Mouse (Mus musculus) ES-E14 (cell line): ENCODE data around the gene Cdk2. TPM values are rescaled to one million over a fixed set of nuclear protein-coding genes. Genes with fewer than 3 reads are reported as not detected.

ENCODE experiments used
- DNase-seq: peaks from one replicate; pipeline ENCODE4 v3.0.0-alpha.2; 2013; ENCODE audit warnings: low read depth, low spot score
- H3K27ac ChIP-seq: 2 replicates; pipeline ENCODE4 v1.5.1; 2012; ENCODE audit warnings: low read depth, mild to moderate bottlenecking, low read length, moderate library complexity, mixed read lengths; ENCODE audit not compliant: poor library complexity, insufficient read depth, severe bottlenecking
- H3K36me3 ChIP-seq: 2 replicates; pipeline ENCODE4 v1.6.1; 2012; ENCODE audit warnings: mild to moderate bottlenecking, low read length, moderate library complexity, mixed read lengths; ENCODE audit not compliant: control insufficient read depth, poor library complexity, insufficient read depth, severe bottlenecking
- H3K4me1 ChIP-seq, 2 experiments: fragments of 150-350 bp in 1 of 2; sonication (generic) in 1 of 2; 2 replicates each; pipeline ENCODE4 v1.6.1; 2012; ENCODE audit warnings: low read length in 2 of 2, mild to moderate bottlenecking in 1 of 2, mixed read lengths in 1 of 2; ENCODE audit not compliant: control insufficient read depth in 2 of 2, insufficient read depth in 2 of 2, poor library complexity in 1 of 2
- H3K4me3 ChIP-seq, 2 experiments: fragments of 150-350 bp in 1 of 2; sonication (generic) in 1 of 2; 2 replicates each; pipeline ENCODE4 v1.5.1; 2012; ENCODE audit warnings: low read length in 2 of 2, low read depth in 1 of 2, mild to moderate bottlenecking in 1 of 2, mixed read lengths in 1 of 2; ENCODE audit not compliant: insufficient read depth in 1 of 2, poor library complexity in 1 of 2, severe bottlenecking in 1 of 2
- H3K9ac ChIP-seq: 2 replicates; pipeline ENCODE4 v1.6.1; 2012; ENCODE audit warnings: low read depth, mild to moderate bottlenecking, low read length, mixed read lengths; ENCODE audit not compliant: poor library complexity, insufficient read depth, severe bottlenecking
- H3K9me3 ChIP-seq: fragments of 150-350 bp; sonication (generic); 2 replicates; pipeline ENCODE4 v1.6.1; 2012; ENCODE audit warnings: low read depth, mild to moderate bottlenecking, low read length; ENCODE audit not compliant: control insufficient read depth, insufficient read depth
- CHD2 ChIP-seq: IDR thresholded peaks from 2 replicates; pipeline ENCODE4 v1.6.1; 2014; ENCODE audit warnings: mild to moderate bottlenecking, low read depth, low read length, inconsistent platforms
- HCFC1 ChIP-seq: IDR thresholded peaks from 2 replicates; pipeline ENCODE4 v1.6.1; 2012; ENCODE audit warnings: low read length, inconsistent platforms, borderline replicate concordance; ENCODE audit not compliant: insufficient read depth
- MAFK ChIP-seq: IDR thresholded peaks from 2 replicates; pipeline ENCODE4 v1.6.1; 2014; ENCODE audit warnings: mild to moderate bottlenecking, low read depth, low read length, inconsistent platforms; ENCODE audit not compliant: insufficient read depth
- ZC3H11A ChIP-seq: IDR thresholded peaks from 2 replicates; pipeline ENCODE4 v1.6.1; 2012; ENCODE audit warnings: low read depth, mild to moderate bottlenecking, inconsistent platforms, low read length, borderline replicate concordance
- ZNF384 ChIP-seq: IDR thresholded peaks from 2 replicates; pipeline ENCODE4 v1.6.1; 2012; ENCODE audit warnings: low read depth, low read length, inconsistent platforms
- in situ Hi-C, 2 experiments: fragments of 600-800 bp; cut with MboI; formaldehyde crosslinking; loops; one replicate each; pipeline ENCODE4 v1.15.1; 2025; ENCODE audit warnings: low sequenced_read_pairs in 2 of 2, inconsistent platforms in 1 of 2; ENCODE audit not compliant: unreplicated experiment in 2 of 2
- total RNA-seq: library from RNA; depleted of rRNA; stranded (reverse); fragments of 300-350 nt; gene quantifications from 2 replicates; pipeline ENCODE4 v1.2.3, GENCODE M21; 2012

Cdk2 gene
- total RNA-seq, 1 experiment = 40.7 TPM

DNA sequence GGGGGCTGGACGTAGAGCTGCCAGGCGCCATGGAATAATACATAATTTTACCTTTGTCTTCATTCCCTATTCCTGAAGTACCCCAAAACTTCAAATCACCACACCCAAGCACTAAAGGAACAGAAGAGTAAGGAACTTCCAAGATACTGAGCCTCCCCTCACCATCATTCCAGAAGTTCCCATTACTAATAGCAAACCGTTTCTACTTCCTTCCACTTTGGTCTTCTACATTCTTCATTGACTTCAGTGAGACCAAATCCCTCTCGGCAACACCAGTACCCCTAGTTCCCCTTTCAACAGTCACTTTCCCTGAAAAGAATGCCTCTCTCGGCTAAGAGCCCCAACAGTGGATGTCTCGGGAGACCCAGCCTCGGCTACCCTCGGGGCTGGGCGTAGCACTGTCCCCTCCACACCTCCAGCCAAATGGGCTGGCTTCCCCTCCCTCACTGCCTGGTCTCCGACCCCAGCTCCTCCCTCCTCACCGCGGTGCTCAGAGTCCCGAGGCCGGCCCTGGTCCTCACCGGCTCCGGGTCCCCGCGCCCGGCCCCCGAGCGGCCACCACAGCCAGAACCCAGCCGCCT is 9.3 kb downstream of the Cdk2 start:
- DNase-seq = no peak
- in situ Hi-C loops = no loop called here
- H3K4me1 ChIP-seq = peaks cover 2 to 5% of the 10 kb centered on the region in 2 experiments; a peak in 2 of 4 replicates
- H3K9me3 ChIP-seq = no peaks in the 10 kb centered on the region
- TF ChIP-seq MAFK = no peak
- no peak for TF ChIP-seq ZC3H11A
- no peak for TF ChIP-seq HCFC1
- no peak for TF ChIP-seq ZNF384
- TF ChIP-seq CHD2 = no peak
- peak overlapping the region; percentile 58 for H3K27ac ChIP-seq
- H3K9ac ChIP-seq = peak overlapping the region; percentile 79
- H3K4me3 ChIP-seq = peak overlapping the region; percentile 75 to 83
- H3K36me3 ChIP-seq = peaks cover 18% of the 10 kb centered on the region

DNA sequence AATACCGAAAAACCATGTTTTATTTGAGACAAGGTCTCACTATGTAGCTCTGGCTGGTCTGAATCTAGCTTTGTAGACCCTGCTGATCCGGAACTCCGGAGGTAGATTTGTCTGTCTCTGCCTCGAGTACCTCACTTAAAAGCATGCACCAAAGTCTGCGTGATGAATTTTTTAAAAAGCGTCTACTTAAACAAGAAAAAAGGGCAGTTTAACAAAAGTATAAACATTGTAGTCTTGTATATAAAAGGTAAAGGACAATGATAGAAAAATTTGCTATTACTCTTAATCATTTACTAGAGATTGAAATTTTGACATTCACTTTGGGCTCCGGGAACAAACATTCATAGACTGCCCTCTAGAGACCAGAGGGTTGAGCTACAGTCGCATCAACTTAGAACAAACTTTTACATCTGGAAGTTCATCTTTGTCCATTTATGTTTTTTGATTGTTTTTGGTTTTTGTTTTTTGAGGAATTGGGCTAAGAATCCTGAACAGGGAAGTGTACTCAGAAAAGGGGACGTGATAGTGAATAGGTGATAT is 30.3 kb downstream of the Cdk2 start:
- H3K36me3 ChIP-seq = peaks cover 2% of the 10 kb centered on the region; the same call in 1 of the 2 replicates
- peak overlapping the region; percentile 73 to 84; a peak in 3 of 4 replicates for H3K4me3 ChIP-seq
- H3K4me1 ChIP-seq = peaks cover 0 to 4% of the 10 kb centered on the region in 2 experiments; a peak in 1 of 4 replicates
- TF ChIP-seq CHD2 (no peak), MAFK (no peak), ZC3H11A (0 out of 2 replicates have a peak, but pooled peaks have one; percentile 22), ZNF384 (no peak)
- in situ Hi-C loops = loop anchor here in 1 of 2 experiments (10.0 kb wide), 1 partner anchor 60 kb away; no protein-coding TSS in a partner anchor
- no peak overlapping the region for H3K27ac ChIP-seq
- no peaks in the 10 kb centered on the region for H3K9me3 ChIP-seq
- no peak for DNase-seq
- H3K9ac ChIP-seq = no peak overlapping the region; the same call in 1 of the 2 replicates

DNA sequence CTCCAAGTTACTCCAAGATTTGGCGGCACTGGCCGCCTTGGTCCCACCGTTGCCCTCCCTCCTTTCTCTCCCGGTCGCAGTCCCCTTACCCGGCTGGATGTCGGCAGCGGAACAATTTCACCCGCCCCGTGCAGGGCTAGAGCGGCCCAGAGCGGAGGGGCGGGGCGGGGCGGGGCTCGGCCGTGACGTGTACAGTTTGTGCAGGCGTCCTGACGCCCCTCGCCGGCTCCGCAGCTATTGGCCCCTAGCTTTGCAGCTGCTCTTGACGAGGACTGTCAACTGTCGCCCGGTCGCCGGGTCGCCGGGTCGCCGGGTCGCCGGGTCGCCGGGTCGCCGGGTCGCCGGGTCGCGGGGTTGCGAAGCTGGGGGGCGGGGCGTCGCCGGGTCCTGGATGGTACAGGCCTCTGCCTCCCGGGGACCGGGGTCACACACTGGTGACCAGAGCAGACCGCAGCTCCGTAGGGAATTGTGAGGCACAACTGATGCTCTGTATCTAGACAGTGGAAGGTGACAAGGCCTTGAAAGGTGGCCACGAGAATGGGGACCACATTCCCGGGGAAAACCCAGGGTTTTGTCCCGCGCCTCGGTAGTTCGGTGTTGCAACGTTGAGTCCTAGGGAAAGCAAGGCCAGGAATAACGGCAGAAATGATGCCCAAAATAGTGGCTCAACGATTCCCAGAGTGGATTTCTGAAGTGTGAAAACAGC is 30.9 kb downstream of the Cdk2 start, which contains the start of gene Suox:
Gene Suox, minus strand, starts transcription at position 311 of the 706 bp plus-strand sequence.
- H3K9me3 ChIP-seq = no peaks in the 10 kb centered on the region
- no peak for TF ChIP-seq CHD2
- TF ChIP-seq HCFC1 = no peak
- no peak for TF ChIP-seq MAFK
- H3K9ac ChIP-seq = peak within 1 kb of the TSS; percentile 64
- peak within 1 kb of the TSS; percentile 73 to 84 for H3K4me3 ChIP-seq
- H3K27ac ChIP-seq = no peak within 1 kb of the TSS
- DNase-seq = peak; percentile 73
- H3K36me3 ChIP-seq = no peaks in the 10 kb centered on the region
- in situ Hi-C loops = loop anchor here in 1 of 2 experiments (10.0 kb wide), 1 partner anchor 59 kb away; no protein-coding TSS in a partner anchor
- H3K4me1 ChIP-seq = peaks cover 0 to 4% of the 10 kb centered on the region in 2 experiments; a peak in 1 of 4 replicates

DNA sequence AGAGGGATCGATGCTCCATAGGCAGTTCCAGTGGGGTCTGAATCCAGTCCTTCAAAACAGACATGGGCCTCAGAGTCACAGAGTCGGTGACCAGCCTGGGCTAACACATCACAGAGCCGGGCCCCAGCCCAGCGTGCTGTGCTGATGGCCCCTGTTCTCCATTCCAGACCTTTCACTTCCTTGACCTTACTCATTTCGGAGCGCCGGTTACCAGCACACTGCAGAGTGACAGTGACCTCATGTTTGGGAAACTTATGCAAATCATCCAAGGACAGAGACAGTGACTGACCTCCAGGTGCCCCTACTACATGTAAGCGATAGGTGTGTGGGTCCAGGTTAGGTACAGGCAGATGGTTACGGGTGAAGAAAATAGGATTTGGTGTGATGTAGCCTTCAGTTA is 33.7 kb downstream of the Cdk2 start:
- H3K4me1 ChIP-seq = peaks cover 0 to 4% of the 10 kb centered on the region in 2 experiments; a peak in 2 of 4 replicates
- H3K36me3 ChIP-seq = no peaks in the 10 kb centered on the region
- H3K4me3 ChIP-seq = no peak overlapping the region
- DNase-seq = no peak
- H3K9me3 ChIP-seq = no peaks in the 10 kb centered on the region
- in situ Hi-C loops = loop anchor here in 1 of 2 experiments (10.0 kb wide), 1 partner anchor 56 kb away; no protein-coding TSS in a partner anchor
- no peak for TF ChIP-seq ZNF384
- TF ChIP-seq MAFK = no peak
- TF ChIP-seq ZC3H11A = no peak
- no peak for TF ChIP-seq HCFC1
- TF ChIP-seq CHD2 = no peak
- no peak overlapping the region for H3K9ac ChIP-seq
- no peak overlapping the region for H3K27ac ChIP-seq
